Mouse (Mus musculus) bone marrow macrophage, adult 2 months (primary cell): Measurements from ENCODE around the gene Dcn.

Experiments
- CTCF ChIP-seq: IDR thresholded peaks from 2 replicates; pipeline ENCODE4 v1.5.1; 2012; ENCODE audit warnings: low read depth, mild to moderate bottlenecking, low read length, moderate library complexity
- POLR2A ChIP-seq: IDR thresholded peaks from 2 replicates; pipeline ENCODE4 v1.6.1; 2012; ENCODE audit warnings: mild to moderate bottlenecking, low read depth, low read length, borderline replicate concordance

- TF ChIP-seq CTCF (no peak), POLR2A (no peak)
Measured at GRCm38 (mm10) chr10:97485151-97485550, 5.7 kb downstream of the Dcn start.
